Mouse (Mus musculus): ENCODE measurements around the gene Pik3r1.
A peak's percentile ranks its signal among the peaks of the same experiment; 100 is the strongest.

The Pik3r1 gene

DNA sequence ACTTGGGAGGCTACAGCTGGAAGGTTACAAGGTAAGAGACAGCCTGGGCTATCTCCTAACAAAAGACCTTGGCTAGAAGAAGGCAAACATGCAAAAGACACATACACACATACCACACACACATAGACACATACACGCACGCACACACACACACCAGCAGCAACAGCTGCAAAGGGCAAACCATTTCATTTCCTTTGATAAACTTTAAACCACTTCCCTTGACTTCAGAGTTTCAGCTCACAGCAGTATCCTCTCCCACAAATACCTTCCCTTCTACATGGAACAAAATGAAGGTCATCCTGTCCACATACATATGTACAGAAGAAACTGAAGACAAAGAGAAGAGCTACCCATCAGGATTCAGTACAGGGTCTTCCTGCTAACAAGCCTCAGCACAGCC lies 56.7 kb downstream of the Pik3r1 start:
- peak; percentile 74 for DNase-seq (ENCODE audit: low read depth)

DNA sequence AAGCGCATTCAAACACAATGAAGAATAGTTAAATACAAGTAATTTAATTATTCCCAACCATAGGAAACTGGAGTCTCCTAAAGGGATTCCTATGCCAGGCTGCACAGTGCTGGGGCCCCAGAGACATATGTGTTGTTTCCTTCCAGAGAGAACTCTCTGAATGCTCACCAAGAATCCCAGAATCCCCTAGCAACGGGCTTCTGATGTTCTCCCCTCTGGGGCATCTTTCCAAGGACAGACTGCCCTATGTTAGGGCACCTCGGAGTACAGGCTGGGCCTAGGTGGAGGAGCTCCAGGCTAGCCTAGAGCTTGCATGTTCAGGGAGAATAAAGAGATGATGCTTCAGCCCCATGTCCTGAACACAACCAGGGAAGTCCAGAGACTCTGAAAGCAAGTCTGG lies 58.2 kb downstream of the Pik3r1 start:
- no peak for DNase-seq (ENCODE audit: low read depth)

DNA sequence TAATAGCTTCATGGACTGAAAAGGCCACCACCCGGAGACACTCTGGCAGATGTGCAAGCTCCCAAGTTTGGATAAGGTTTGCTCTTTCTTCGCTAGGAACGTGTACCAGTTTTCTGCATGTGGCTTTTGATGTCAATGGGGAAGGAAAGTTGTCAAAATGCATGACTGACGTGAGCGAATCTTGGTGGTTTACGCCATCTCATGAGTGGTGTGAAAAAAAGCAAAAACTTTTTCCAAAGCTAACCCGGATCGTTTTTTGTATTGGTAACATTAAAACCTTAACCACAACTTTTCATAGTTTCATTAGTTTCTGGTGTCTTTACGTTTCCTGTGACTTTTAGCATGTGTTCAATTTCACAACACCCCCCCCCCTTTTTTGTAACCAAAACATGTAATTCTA lies 60.8 kb downstream of the Pik3r1 start:
- peak; percentile 88 for DNase-seq (ENCODE audit: low read depth)

DNA sequence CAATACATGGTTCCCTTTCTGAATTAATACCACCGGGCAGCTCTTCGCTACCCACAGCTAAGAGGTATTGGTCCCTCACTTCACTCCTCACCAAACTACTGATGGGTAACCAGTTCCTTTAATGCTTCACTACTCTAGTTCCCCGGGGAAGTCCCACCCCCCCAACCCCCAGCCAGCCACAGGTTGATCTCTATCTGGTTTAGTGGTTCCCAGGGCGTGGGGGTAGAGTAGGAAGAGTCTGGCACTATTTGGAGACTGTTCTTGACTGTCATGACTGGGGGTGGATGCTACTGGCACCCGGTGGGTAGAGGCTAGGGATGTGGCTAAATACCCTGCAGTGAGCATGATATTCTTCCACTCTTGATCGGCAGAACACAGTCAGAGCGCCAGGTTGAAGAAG lies 61.6 kb downstream of the Pik3r1 start:
- peak; percentile 89 for DNase-seq (ENCODE audit: low read depth)

DNA sequence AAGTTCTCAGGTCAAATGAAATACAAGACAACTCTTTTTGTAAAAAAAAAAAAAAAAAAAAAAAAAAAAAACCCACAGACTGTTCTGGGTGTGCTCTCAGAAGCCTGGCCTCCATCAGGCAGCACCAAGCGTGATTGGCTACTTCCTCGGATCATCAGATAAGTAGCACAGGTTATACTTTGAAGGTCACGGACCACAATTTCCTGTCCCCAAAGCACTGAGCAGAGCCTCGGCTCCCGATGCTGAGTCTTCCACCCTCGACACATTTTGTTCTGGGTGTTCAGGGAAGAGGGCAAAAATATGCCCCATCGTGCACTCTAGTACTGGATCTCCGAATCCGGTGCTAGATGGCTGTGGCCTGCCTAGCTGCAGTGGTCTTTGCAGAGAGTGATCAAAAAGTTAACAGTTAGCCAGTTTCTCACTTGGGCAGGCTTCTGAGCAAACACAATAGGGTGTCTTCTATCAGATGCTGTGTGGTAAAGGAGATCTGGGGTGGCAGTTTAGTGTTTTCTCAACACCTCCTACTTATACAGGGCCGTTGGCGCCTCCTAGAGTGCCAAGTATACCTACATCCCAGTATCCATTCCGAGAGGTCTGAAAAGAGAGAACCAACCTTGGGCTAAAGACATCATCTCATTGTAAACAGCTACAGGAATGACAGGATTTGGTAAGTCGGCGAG lies 65.8 kb downstream of the Pik3r1 start:
- peak; percentile 93 for DNase-seq (ENCODE audit: low read depth)

DNA sequence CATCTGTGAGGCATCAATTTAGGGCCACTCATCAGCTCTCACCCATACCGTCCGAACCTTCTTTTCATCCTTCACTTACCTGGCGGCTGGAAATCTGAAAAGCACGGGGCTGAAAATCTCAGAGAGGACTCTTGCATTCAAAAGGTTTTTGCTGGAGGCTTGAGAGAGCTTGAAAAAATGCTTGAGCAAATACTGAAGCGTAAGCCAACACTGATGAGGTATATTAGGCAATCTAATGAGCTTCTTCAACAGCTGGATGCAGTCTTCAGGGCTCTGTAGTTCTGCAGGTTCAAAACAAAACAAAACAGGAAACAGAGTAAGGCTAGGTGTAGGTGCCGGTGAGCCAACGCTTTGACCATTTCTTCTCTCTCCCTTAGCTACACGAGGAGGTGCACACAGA lies 66.4 kb downstream of the Pik3r1 start:
- DNase-seq (ENCODE audit: low read depth) = no peak

GRCm38 (mm10) chr13:101699742-101700141 lies 68.3 kb downstream of the Pik3r1 start:
- DNase-seq (ENCODE audit: low read depth) = no peak

DNA sequence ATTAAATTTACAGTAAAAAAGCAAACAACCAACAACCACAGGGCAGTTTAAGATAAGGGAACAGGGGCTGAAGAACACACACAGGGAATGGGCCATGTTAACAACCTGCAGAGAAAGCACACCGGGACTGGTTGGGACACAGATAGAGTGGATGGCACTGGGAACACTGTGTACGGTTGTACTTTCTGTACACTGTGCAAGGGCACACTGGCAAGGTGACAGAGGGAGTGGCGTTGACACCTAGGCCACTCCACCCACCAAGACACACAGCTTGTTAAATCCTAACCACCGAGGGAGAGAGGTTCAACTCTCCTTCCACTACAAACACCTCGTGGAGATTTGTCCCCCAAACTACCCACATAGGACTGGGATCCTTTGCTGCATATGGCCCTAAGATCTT lies 70.1 kb downstream of the Pik3r1 start:
- no peak for DNase-seq (ENCODE audit: low read depth)

- no peak for DNase-seq (ENCODE audit: low read depth)
These were observed 70.6 kb downstream of the Pik3r1 start for GRCm38 (mm10) chr13:101697461-101697860.

DNA sequence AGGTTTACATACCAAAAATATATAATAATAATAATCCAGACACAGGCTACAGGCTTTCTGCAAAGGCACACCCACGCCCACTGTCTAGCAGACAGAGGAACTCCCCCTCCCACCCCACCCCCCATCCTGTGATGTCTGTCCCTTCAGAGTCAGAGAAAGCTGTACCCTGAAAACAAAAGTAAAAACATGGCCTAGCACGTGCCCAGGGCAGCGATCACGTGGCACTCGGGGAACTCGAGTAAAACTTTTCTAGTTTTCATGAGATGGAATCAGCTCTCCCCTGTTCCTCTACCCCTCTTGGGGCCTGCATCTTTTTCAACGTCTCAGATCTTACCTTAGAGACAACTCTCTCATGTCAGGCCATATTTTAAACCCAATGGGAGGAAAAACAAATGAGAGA lies 71.2 kb downstream of the Pik3r1 start:
- DNase-seq (ENCODE audit: low read depth) = peak; percentile 89

GRCm38 (mm10) chr13:101696316-101696715 lies 71.7 kb downstream of the Pik3r1 start:
- DNase-seq (ENCODE audit: low read depth) = no peak

DNA sequence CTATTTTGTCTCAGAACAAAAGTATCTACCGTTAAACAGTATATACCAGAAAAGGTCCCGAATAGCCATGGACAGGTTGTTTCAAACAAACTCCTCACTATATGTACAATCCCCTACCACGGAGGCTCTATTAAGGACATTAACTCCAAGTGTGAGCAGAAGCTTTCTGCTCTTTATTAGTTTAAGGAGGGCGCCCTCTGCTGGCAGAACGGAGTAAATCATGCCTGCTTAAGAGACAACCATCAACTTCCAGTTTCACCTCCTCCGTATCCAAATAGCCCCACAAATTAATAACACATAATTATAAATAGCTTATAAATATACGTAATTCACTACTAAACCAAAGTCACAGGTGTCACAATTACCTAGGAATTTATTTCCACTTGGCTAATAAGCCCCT lies 72.1 kb downstream of the Pik3r1 start:
- peak; percentile 96 for DNase-seq (ENCODE audit: low read depth)

DNA sequence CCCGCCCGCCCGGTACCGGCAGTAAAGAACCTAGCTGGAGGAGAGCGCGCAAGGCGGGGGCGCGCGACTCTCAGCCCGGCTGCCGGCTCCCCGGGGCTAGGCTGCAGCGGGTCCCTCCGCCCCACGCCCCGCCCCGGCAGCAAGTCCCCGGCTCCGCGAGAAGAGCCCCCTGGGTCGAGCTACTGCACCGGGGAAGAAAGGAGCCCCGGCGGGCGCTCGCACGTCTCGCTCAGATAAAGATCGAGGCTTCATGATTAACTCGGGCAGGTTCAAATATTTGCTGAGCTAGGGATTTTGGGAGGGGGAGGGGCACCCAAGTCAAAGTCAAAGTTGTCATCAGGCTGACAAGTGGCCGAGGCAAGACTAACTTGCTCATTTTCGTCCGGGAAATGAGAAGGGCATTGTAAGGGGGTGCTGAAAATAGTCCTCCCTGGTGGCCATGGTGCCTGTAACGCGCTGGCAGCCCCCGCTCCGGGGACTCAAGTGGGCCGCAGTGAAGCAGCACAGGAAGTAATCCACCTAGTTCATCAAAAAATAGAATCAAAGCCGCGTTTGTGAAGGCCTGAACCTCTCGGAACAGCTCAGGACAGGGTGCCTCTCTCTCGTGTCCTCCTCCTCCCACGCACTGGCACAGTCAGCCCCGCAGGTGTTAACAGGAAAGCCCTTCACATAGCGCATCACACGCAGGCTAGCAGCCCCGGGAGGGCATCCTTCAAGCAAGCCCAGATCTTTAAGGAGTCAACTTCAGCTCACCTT lies 73.3 kb downstream of the Pik3r1 start:
- DNase-seq (ENCODE audit: low read depth) = peak; percentile 87

DNA sequence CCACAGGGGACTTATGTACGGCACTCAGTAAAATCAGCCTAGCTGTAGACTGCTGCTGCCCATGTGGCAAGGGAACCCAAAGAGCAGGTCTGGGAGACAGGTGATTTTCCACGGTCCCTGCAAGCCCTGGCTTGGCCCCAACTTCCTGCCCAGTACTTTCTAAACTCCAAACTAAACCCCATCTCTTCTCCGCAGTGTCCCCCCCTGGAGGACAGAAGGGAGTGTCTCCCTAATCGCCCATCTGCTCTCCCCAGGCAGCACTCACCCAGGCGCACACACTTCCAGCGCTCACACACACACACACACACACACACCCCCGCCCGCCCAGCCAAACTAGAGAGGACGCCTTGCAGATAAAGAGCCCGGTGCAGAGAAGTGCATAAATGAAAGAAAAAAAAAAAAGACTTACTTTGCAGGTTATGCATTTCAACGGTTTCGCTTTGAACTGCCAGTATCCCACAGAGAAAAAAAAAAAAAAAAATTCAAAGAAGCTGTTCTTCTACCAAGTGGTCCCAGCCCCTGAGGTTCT lies 74.0 kb downstream of the Pik3r1 start:
- DNase-seq (ENCODE audit: low read depth) = peak; percentile 84

DNA sequence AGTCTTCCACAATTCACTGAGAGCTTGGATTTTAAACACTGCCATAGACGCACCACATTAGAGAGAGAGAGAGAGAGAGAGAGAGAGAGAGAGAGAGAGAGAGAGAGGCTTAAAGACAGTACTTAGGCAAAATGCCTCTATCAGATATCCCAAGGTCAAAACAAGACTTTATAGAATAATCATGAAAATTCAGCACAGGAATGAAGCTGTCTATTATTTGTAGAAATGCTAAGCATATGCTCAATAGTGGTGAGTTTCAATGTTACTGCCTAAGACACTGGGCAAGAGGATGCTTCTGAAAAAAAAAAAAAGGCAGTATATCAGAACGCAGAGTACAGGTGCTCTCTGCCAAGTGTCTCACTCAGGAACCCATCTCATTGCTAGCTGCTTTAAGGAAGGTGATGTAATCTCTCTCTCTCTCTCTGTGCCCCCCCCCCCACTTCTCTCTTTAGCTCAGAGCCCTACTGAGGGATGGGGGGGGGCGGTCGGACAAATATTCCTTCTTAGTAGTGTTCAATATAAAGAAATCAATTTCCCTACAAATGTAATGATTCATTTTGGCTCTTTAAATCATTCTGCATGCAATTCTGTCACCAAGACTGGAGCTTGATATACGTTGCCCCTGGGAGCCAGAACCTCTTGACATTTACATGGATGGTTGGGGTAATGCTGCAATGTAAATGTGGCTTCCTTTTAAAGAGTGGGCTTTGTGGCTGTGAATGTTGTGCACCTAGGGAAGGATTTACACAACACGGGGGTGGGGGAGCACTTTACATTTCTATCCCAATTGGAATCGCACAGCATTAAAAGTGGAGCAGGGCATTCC lies 74.9 kb downstream of the Pik3r1 start:
- no peak for DNase-seq (ENCODE audit: low read depth)

DNA sequence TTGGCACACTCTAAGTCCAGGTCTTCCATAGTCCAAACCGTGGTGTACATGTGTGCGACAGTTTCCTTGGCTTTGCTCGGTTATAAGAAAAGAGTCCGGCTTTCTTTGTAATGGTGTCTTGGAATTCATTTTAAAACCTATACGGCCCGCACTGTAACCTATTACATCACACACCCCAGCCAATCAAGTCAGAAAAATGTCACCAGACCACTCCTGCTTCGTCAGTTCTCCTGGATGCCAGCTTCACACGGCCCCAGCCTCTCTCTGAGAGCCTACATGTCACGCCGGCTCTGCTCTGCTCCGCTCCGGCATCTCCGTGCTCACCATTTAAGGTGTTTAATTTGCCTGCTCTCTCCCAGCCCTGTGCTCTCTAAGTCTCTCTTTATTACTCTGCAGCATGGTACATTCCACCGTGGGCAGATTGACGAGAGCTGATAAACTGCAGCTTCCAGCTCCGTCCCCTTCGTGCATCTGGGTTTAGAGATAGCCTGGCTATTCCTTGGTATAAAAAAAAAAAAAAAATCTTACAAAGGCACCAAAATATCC lies 75.7 kb downstream of the Pik3r1 start:
- DNase-seq (ENCODE audit: low read depth) = no peak

- DNase-seq (ENCODE audit: low read depth) = no peak
These were observed 76.3 kb downstream of the Pik3r1 start for GRCm38 (mm10) chr13:101691669-101692068.

- DNase-seq (ENCODE audit: low read depth) = no peak
These were observed 76.9 kb downstream of the Pik3r1 start for GRCm38 (mm10) chr13:101690911-101691655.

DNA sequence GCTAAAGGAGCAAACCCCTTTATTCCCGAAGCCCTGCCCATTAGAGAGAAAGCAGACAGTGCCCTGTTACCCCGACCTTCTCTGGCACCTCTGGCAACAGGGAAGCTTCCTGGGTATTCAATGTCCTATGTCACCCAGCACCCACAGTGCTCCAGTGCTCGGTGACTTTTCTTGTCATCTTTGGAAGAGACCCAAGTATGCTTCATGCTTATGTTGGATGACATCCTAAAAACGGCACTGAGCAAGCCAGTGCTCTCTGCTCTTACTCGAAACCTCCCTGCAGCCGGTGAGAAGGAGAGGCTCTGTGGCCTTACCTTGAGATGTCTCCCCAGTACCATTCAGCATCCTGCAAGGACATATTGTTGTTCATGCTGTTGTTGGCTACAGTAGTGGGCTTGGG lies 77.8 kb downstream of the Pik3r1 start:
- no peak for DNase-seq (ENCODE audit: low read depth)

GRCm38 (mm10) chr13:101686256-101686655 lies 81.8 kb downstream of the Pik3r1 start:
- no peak for DNase-seq (ENCODE audit: low read depth)

DNA sequence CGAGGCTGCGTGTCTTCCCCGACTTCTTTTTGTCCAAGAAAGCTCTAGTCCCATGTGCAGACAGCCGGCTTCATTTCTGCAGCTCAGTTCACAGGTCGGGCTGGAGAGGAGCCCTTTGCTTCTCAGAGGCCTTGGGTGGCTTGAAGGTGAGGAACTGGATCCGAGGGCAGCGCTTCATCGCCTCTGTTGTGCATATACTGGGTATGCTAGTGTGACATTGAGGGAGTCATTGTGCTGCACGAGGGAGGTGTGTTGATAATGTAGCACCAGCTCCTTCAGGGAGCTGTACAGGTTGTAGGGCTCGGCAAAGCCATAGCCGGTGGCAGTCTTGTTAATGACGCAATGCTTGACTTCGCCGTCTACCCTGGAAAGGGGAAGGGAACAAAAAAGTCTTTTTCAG lies 83.3 kb downstream of the Pik3r1 start:
- DNase-seq (ENCODE audit: low read depth) = no peak

DNA sequence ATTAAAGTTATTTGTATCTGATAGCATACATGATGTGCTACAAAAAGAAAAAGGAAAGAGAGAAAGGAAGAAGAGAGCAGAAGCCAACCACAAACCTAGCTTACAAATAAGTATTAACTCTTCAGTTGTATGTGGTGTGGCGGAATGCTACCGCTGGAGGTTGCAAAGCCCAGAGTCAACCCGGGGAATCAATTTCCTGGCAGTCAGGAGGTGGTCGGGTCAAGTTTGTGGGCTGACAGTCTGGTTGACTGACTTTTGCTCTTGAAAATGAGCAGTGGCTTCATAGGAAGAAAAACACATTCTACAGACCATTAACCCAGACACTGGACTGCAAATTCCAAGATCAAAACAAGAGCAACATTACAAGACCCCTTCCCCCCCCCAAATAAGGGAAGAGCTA lies 85.6 kb downstream of the Pik3r1 start:
- no peak for DNase-seq (ENCODE audit: low read depth)
